Mouse (Mus musculus) spleen, embryonic (tissue): ENCODE data around the gene Extl2.

ENCODE experiments used
- CTCF ChIA-PET: fragments of 350-600 bp; sonication (Branson Sonifier 250); formaldehyde crosslinking; loops from one replicate; lab custom pipeline; 2022; lab: Charles Lee

The Extl2 gene

GRCm38 (mm10) chr3:116006284-116006977, 831 bp upstream of the Extl2 start:
- CTCF ChIA-PET, result interaction anchor here (0.7 kb wide), 1 partner anchor 303 kb away, joined by 13 read pairs; no protein-coding TSS in a partner anchor

GRCm38 (mm10) chr3:116007941-116008440, 729 bp downstream of the Extl2 start:
- CTCF ChIA-PET, result interaction anchor here (0.8 kb wide), 1 partner anchor 780 kb away, joined by 3 read pairs; no protein-coding TSS in a partner anchor

GRCm38 (mm10) chr3:116009622-116010344, 2.5 kb downstream of the Extl2 start:
- CTCF ChIA-PET, result no interaction called here

GRCm38 (mm10) chr3:116014901-116015300, 7.6 kb downstream of the Extl2 start:
- CTCF ChIA-PET, result no interaction called here

- CTCF ChIA-PET, result no interaction called here
These were observed 8.9 kb downstream of the Extl2 start for GRCm38 (mm10) chr3:116016116-116016515.

- CTCF ChIA-PET, result no interaction called here
These were observed 11.3 kb downstream of the Extl2 start for GRCm38 (mm10) chr3:116018606-116019005.

- CTCF ChIA-PET, result interaction anchor here (0.7 kb wide), 1 partner anchor 275 kb away, joined by 3 read pairs; no protein-coding TSS in a partner anchor
These were observed 11.9 kb downstream of the Extl2 start for GRCm38 (mm10) chr3:116019136-116019535.

GRCm38 (mm10) chr3:116024236-116024635, 17.0 kb downstream of the Extl2 start:
- CTCF ChIA-PET, result no interaction called here

GRCm38 (mm10) chr3:116024669-116025068, 17.4 kb downstream of the Extl2 start:
- CTCF ChIA-PET, result no interaction called here

- CTCF ChIA-PET, result no interaction called here
These were observed 18.4 kb downstream of the Extl2 start for GRCm38 (mm10) chr3:116025701-116026100.

GRCm38 (mm10) chr3:116026996-116027395, 19.7 kb downstream of the Extl2 start:
- CTCF ChIA-PET, result no interaction called here

- CTCF ChIA-PET, result interaction anchor here (0.6 kb wide), 1 partner anchor 325 kb away, joined by 4 read pairs; no protein-coding TSS in a partner anchor
These were observed 23.0 kb downstream of the Extl2 start for GRCm38 (mm10) chr3:116030152-116030788.

- CTCF ChIA-PET, result interaction anchor here (0.6 kb wide), 1 partner anchor 298 kb away, joined by 10 read pairs; no protein-coding TSS in a partner anchor
These were observed 26.1 kb downstream of the Extl2 start for GRCm38 (mm10) chr3:116033218-116033870.

GRCm38 (mm10) chr3:116033871-116034222, 26.6 kb downstream of the Extl2 start:
- CTCF ChIA-PET, result interaction anchor here (0.6 to 0.7 kb wide), 2 partner anchors 17 to 298 kb away, joined by 5 to 10 read pairs; no protein-coding TSS in a partner anchor

GRCm38 (mm10) chr3:116040776-116041175, 33.5 kb downstream of the Extl2 start:
- CTCF ChIA-PET, result no interaction called here

GRCm38 (mm10) chr3:116046000-116046399, 38.7 kb downstream of the Extl2 start:
- CTCF ChIA-PET, result no interaction called here

GRCm38 (mm10) chr3:116047034-116047433, 39.8 kb downstream of the Extl2 start:
- CTCF ChIA-PET, result interaction anchor here (0.7 kb wide), 1 partner anchor 343 kb away, joined by 3 read pairs; no protein-coding TSS in a partner anchor

- CTCF ChIA-PET, result no interaction called here
These were observed 49.8 kb downstream of the Extl2 start for GRCm38 (mm10) chr3:116057078-116057477.

- CTCF ChIA-PET, result no interaction called here
These were observed 53.1 kb downstream of the Extl2 start for GRCm38 (mm10) chr3:116060320-116060719.

- CTCF ChIA-PET, result no interaction called here
These were observed 54.9 kb downstream of the Extl2 start for GRCm38 (mm10) chr3:116062141-116062540.

- CTCF ChIA-PET, result no interaction called here
These were observed 65.3 kb downstream of the Extl2 start for GRCm38 (mm10) chr3:116072584-116072983.
